Mouse (Mus musculus) lung, postnatal 0 days (tissue): ENCODE measurements around the gene Med24.

Source experiments
- CTCF ChIP-seq: IDR thresholded peaks from 2 replicates; pipeline ENCODE4 v1.5.1; 2016; ENCODE audit warnings: antibody characterized with exemption, mild to moderate bottlenecking
- EP300 ChIP-seq: IDR thresholded peaks from 2 replicates; pipeline ENCODE4 v1.6.1; 2016; ENCODE audit warnings: antibody characterized with exemption, mild to moderate bottlenecking, control low read depth

GRCm38 (mm10) chr11:98743655-98744345 lies 14.6 kb upstream of the Med24 start:
- TF ChIP-seq CTCF (no peak), EP300 (0 out of 2 replicates have a peak, but pooled peaks have one; percentile 8)
